Mouse (Mus musculus) testis, adult 2 months (tissue): ENCODE data around the gene Clstn3. TPM values are rescaled to one million over a fixed set of nuclear protein-coding genes. Genes with fewer than 3 reads are reported as not detected.

ENCODE experiments used
- H3K27ac ChIP-seq: fragments of 200-500 bp; 2 replicates; pipeline ENCODE4 v1.5.1; 2012; ENCODE audit warnings: low read depth, low read length; ENCODE audit not compliant: control insufficient read depth, insufficient read depth
- H3K27me3 ChIP-seq: fragments of 200-500 bp; 2 replicates; pipeline ENCODE4 v1.6.1; 2012; ENCODE audit warnings: mild to moderate bottlenecking, low read length, moderate library complexity; ENCODE audit not compliant: control insufficient read depth, insufficient read depth
- H3K36me3 ChIP-seq: fragments of 200-500 bp; 2 replicates; pipeline ENCODE4 v1.6.1; 2012; ENCODE audit warnings: mild to moderate bottlenecking, low read length; ENCODE audit not compliant: control insufficient read depth, insufficient read depth
- H3K4me1 ChIP-seq: fragments of 200-500 bp; 2 replicates; pipeline ENCODE4 v1.6.1; 2012; ENCODE audit warnings: low read length; ENCODE audit not compliant: control insufficient read depth, insufficient read depth
- H3K4me3 ChIP-seq: fragments of 200-500 bp; 2 replicates; pipeline ENCODE4 v1.5.1; 2012; ENCODE audit warnings: low read depth, mild to moderate bottlenecking, low read length, moderate library complexity, mixed read lengths; ENCODE audit not compliant: control insufficient read depth
- CTCF ChIP-seq: fragments of 200-500 bp; IDR thresholded peaks from 2 replicates; pipeline ENCODE4 v1.5.1; 2012; ENCODE audit warnings: low read depth, mild to moderate bottlenecking, inconsistent platforms, low read length, moderate library complexity; ENCODE audit not compliant: control insufficient read depth, insufficient read depth, insufficient replicate concordance
- POLR2A ChIP-seq: fragments of 200-500 bp; IDR thresholded peaks from 2 replicates; pipeline ENCODE4 v1.6.1; 2012; ENCODE audit warnings: low read depth, mild to moderate bottlenecking, inconsistent platforms, low read length, moderate library complexity; ENCODE audit not compliant: control insufficient read depth
- polyA plus RNA-seq: library from polyadenylated mRNA; depleted of rRNA; stranded (reverse); fragments of >200 nt; gene quantifications from 2 replicates; pipeline ENCODE4 v1.2.3, GENCODE M21; 2012

The Clstn3 gene
- polyA plus RNA-seq, 1 experiment = 4.7 TPM

DNA sequence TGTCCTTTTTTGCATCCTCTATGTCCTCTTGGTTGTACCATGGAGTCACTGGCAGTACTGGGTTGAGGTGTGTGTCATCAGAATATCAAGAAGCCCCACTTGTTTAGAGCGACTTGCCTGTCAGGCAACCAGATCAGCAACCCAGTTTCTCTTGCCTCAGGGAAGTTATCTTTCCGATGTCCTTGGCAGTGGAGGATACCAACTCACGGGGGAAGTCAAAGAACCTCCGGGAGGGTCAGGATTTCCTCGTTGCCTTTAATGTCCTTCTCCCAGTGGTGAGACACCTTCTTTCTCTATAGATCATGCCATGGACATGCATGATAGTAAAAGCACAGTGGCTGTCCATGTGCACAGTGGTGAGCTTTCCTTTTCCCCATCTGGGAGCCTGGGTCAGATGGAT is 37.4 kb upstream of the Clstn3 start:
- H3K4me3 ChIP-seq = no peak overlapping the region
- peak overlapping the region; percentile 37 for H3K27ac ChIP-seq
- H3K4me1 ChIP-seq = no peaks in the 10 kb centered on the region
- TF ChIP-seq CTCF = no peak
- no peak for TF ChIP-seq POLR2A
- H3K27me3 ChIP-seq = no peaks in the 10 kb centered on the region
- no peaks in the 10 kb centered on the region for H3K36me3 ChIP-seq

DNA sequence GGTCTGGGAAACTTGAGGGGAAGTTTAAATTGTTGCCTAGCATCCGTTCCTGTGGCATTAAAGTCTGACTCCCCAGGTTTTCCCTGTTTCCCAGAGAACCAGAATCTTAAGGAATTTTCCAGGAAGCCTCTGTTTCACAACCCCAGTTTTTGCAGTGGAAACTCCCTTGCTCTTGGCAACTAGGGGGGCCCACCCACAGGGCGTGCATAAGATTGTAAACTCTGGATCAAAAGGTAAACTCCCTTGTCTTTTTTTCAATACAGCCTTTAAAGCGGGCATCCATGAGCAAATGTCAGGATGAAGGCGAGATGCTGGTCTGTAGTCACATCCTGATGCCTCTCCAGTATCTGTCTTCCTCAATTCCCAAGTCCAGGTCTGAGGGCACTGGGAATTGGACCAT is 36.9 kb upstream of the Clstn3 start:
- Histone ChIP-seq H3K4me3 (no peak overlapping the region), H3K27me3 (no peaks in the 10 kb centered on the region), H3K4me1 (no peaks in the 10 kb centered on the region), H3K27ac (peak overlapping the region; percentile 37), H3K36me3 (no peaks in the 10 kb centered on the region)
- TF ChIP-seq CTCF = no peak
- TF ChIP-seq POLR2A = no peak

DNA sequence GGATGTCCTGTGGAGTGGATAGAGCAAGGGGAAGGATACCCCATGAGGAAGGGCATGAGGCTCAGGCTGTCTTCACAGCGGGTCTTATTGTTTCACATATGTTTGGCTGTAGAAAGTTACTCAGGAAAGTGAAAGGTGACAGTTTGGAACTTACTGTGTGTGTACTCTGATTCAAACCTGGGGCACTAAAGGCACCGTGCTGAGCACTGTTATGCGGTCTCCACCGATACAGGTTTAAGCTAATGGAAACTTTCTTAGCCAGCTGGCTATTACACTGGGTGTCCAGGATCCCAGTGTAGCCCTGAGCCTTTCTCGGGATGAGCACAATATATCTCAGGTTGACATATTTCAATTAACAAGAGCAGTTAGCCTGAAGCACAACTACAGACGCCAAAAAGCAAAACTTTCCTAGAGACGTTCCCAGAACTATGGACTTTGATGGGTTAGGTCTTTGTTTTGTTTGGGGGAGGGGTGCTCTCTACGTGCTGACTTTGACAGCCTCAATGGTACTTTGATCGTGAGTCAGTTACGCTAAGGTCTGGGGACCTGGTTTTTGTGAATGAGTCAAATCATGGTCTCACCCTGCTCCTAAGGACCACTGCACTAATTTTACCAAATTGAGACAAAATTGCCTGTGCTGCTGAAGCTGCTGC is 35.4 kb upstream of the Clstn3 start:
- H3K4me3 ChIP-seq = no peak overlapping the region
- no peak overlapping the region for H3K27ac ChIP-seq
- H3K27me3 ChIP-seq = no peaks in the 10 kb centered on the region
- H3K36me3 ChIP-seq = no peaks in the 10 kb centered on the region
- H3K4me1 ChIP-seq = no peaks in the 10 kb centered on the region
- TF ChIP-seq POLR2A (no peak), CTCF (no peak)

DNA sequence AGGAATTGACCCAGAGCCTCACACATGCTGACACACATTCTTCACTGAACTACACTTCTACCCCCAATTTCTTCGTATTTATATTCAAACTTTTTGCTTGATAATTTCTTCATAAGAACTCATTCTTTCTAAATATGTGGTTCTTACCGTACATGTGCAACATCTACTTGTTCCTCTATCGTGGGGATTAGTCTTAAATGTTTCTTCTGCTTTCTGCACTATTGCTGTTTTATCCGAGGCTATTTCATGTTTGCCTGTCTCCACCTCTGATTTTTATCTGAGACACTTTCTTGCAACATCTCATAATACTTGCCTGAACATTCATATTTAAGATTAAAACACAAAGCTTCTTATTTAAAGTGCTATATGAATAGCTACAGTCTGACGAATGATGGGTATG is 31.5 kb upstream of the Clstn3 start:
- H3K36me3 ChIP-seq = no peaks in the 10 kb centered on the region
- TF ChIP-seq POLR2A (no peak), CTCF (no peak)
- H3K4me3 ChIP-seq = no peak overlapping the region
- no peaks in the 10 kb centered on the region for H3K27me3 ChIP-seq
- peaks cover 4% of the 10 kb centered on the region for H3K4me1 ChIP-seq
- no peak overlapping the region for H3K27ac ChIP-seq

DNA sequence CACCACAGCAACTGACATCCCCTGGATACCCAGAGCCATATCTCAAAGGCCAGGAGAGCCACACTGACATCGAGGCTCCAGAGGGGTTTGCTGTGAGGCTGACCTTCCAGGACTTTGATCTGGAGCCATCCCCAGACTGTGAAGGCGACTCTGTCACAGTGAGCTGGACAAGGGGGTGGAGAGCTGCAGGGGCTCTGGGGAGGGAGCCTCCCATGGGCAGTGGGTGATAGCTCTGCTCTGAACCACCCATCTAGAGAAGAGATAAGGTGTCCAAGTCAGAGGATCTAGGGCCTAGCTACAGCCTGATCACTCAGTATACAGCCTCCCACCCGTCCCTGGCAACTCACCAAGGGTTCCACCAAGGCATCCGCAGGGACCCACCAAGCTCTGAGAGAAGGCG is 29.3 kb upstream of the Clstn3 start:
- no peak for TF ChIP-seq POLR2A
- no peak for TF ChIP-seq CTCF
- no peaks in the 10 kb centered on the region for H3K36me3 ChIP-seq
- no peaks in the 10 kb centered on the region for H3K27me3 ChIP-seq
- peaks cover 4% of the 10 kb centered on the region for H3K4me1 ChIP-seq
- no peak overlapping the region for H3K4me3 ChIP-seq
- H3K27ac ChIP-seq = no peak overlapping the region

DNA sequence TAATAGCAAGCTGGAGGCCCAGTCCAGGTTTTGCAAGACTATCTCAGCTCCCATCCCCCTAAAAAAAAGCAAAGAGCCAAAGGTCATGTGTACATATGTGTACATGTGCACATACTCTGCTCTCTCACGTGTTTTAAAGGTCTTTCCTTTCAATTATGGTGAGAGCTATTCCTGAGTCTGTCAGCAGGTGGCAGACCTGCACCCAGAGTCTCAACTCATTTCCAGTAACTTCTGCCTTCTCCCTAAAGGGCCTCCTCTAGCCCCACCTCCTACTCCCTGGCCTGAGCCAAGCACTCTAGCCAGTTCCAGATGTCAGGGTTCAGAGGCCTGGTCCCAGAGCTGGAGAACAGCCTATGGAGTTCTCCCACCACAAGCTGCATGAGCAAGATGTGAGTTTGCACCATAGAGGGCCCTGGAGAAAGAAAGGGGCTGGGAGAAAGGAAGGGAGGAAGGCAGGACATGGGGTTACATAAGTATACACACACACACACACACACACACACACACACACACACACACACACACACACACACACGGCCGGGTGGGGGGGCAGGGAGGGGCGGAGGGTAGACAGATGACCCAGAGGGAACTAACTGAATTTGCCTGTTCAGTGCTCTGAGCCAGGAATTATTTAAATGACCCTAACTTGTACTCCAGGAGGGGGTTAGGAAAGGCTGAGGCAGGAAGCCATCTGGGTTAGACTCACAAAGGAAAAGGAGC is 28.4 kb upstream of the Clstn3 start, which contains the start of gene C1rl:
C1rl (plus strand) TSS at position 272 of the 720 bp plus-strand sequence.
- peak within 1 kb of the TSS; percentile 74 for H3K27ac ChIP-seq
- no peak within 1 kb of the TSS for H3K4me3 ChIP-seq
- H3K27me3 ChIP-seq = no peaks in the 10 kb centered on the region
- H3K36me3 ChIP-seq = no peaks in the 10 kb centered on the region
- TF ChIP-seq POLR2A (no peak), CTCF (0 out of 2 replicates have a peak, but pooled peaks have one; percentile 19)
- peaks cover 4% of the 10 kb centered on the region for H3K4me1 ChIP-seq

DNA sequence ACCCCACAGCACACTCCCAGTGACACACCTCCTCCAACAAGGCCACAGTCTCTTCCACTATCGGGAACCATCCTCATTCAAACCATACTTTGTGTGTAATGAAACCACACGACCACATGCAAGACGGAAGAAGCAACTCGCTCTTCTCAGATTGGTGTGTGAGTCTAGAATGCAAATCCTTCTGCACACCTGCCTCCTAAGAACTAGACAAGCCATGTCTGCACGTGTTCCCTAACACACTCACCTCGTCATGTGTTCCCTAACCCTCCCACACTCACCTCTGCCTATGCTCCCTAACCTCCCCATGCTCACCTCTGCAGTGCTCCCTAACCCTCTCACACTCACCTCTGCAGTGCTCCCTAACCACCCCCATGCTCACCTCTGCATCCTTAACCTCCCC is 26.8 kb upstream of the Clstn3 start:
- Histone ChIP-seq H3K36me3 (no peaks in the 10 kb centered on the region), H3K27me3 (no peaks in the 10 kb centered on the region), H3K4me1 (peaks cover 4% of the 10 kb centered on the region), H3K4me3 (no peak overlapping the region), H3K27ac (no peak overlapping the region)
- TF ChIP-seq POLR2A (no peak), CTCF (no peak)

DNA sequence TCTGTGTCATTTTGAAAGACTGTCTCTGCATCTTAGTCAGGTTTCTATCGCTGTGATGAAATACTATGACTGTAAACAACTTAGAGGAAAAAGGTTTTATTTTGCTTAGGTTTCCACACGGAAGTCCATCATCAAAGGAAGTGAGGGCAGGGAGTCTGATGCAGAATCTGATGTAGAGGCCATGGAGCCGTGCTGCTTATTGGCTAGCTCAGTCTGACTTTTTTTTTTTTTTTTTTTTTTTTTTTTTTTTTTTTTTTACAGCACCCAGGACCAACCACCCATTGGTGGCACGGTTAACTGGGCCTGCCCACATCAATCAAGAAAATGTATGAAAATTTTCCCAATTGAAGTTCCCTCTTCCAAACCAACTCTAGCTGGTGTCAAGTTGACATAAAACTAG is 24.4 kb upstream of the Clstn3 start:
- Histone ChIP-seq H3K4me1 (peaks cover 7% of the 10 kb centered on the region), H3K4me3 (no peak overlapping the region), H3K36me3 (no peaks in the 10 kb centered on the region), H3K27ac (no peak overlapping the region), H3K27me3 (no peaks in the 10 kb centered on the region)
- no peak for TF ChIP-seq POLR2A
- TF ChIP-seq CTCF = no peak
